Mouse (Mus musculus): ENCODE results near the gene Lrrc29. TPM values are rescaled to one million over a fixed set of nuclear protein-coding genes. Genes with fewer than 3 reads are reported as not detected.
A peak's percentile ranks its signal among the peaks of the same experiment; 100 is the strongest.

Lrrc29 gene
- polyA plus RNA-seq, 1 experiment from 2014 or later: 0.78 TPM

DNA sequence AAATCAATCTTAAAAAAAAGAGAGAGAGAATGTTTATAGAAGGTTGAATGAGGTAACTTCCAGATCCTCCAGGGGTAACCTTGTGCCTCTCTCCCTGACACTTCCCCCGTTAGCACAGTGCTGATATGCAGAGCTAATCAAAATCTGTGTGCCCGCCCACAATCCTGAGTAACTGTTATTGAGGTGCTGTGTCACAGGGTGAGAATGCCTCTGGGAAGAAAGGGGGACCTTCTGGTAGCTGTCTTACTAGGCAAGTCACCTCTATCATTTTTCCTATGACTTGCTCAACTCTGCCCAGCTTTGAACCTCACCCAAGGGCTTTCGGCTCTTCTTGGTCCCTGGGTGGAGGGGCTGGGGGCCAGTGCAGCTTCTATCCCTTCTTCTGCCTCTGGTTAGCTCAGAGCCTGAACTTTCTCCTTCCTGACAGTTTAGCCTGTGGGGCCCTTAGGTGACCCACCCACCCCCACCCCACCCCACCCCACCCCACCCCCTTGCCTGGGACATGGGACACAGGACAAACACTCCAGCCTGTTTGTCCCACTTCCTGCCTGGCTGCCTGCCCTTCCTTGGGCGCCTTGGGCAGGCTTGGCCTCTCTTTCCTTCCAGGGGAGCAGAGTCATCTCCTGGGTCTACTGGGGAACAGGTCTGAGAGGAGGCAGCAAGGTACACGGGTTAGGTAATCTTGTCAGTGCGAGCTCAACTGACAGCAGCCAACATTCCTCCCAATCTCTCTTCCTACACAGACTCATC lies 14.0 kb upstream of the Lrrc29 start:
- WGBS: 86% methylated on average over 6 of the region's 6 CpGs
- no peak overlapping the region for H3K4me3 ChIP-seq (replicated peaks)
- H3K9ac ChIP-seq: no peak overlapping the region

GRCm38 (mm10) chr8:105338992-105339391 lies 12.9 kb upstream of the Lrrc29 start:
- H3K4me2 ChIP-seq: no peak overlapping the region
- H3K9me3 ChIP-seq: no peaks in the 10 kb centered on the region
- 74% methylated on average over 4 of the region's 4 CpGs for WGBS
- peaks cover 29% of the 10 kb centered on the region for H3K36me3 ChIP-seq (replicated peaks)
- no peak overlapping the region for H3K9ac ChIP-seq
- 0 out of 2 replicates have a peak, but pooled peaks cover 4% of the 10 kb centered on the region for H3K27me3 ChIP-seq
- no peak overlapping the region for H3K4me3 ChIP-seq (replicated peaks)
- H3K27ac ChIP-seq: no peak overlapping the region
- H3K4me1 ChIP-seq: no peaks in the 10 kb centered on the region; the same call in 1 of the 2 replicates
- ATAC-seq (ENCODE audit: low FRiP score): no peak

More for the DNA sequence above, 14.0 kb upstream of the Lrrc29 start:
- Histone ChIP-seq H3K4me2 (no peak overlapping the region), H3K27me3 (0 out of 2 replicates have a peak, but pooled peaks cover 4% of the 10 kb centered on the region), H3K4me1 (no peaks in the 10 kb centered on the region; the same call in 1 of the 2 replicates), H3K9me3 (no peaks in the 10 kb centered on the region), H3K36me3 (replicated peaks) (peaks cover 18% of the 10 kb centered on the region), H3K27ac (no peak overlapping the region)
- ATAC-seq (ENCODE audit: low FRiP score): no peak

DNA sequence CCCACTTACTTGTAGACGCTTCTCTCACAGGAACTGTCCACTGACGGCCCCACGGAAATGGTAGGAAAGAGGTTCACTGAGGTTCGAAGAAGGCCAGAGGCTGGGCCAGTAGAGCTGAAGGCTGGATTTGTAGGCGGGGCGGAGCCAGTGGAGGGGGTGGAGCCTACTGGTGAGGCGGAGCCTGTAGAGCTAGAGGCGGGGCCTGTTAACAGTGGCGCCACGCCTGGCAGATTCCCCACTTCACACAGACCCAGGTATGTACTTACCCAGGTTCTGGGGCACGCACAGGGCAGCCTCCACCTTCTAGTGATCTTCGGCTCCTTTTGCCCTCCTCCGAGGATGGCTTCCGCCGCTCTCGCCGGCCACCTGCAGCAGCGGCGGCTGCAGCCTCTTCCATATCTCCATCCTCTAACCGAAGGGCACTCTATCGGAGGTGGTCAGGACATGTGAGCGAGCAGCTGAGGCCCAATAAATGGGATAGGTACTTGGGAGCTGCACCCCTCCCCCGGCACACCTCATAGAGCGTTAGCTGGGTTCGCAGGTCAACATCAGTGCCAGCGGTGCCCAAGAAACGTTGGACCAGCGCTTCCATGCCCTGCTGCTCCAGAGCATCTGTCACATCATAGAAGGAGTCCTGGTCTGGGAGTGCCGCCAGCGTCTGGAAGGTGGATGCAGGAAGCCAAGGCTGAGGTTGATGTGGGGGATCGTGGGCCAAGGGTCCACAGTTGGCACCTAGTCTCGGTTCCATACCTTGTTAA lies 10.5 kb upstream of the Lrrc29 start:
- no peak overlapping the region for H3K9ac ChIP-seq
- 0 out of 2 replicates have a peak, but pooled peaks cover 4% of the 10 kb centered on the region for H3K27me3 ChIP-seq
- peak; percentile 37; the same call in 1 of the 2 replicates for ATAC-seq (ENCODE audit: low FRiP score)
- WGBS: 41% methylated on average over 32 of the region's 32 CpGs
- H3K27ac ChIP-seq: no peak overlapping the region
- peaks cover 52% of the 10 kb centered on the region for H3K36me3 ChIP-seq (replicated peaks)
- H3K4me1 ChIP-seq: no peaks in the 10 kb centered on the region; the same call in 1 of the 2 replicates
- no peak overlapping the region for H3K4me3 ChIP-seq (replicated peaks)
- H3K9me3 ChIP-seq: no peaks in the 10 kb centered on the region
- no peak overlapping the region for H3K4me2 ChIP-seq

- H3K9me3 ChIP-seq: no peaks in the 10 kb centered on the region
- H3K27me3 ChIP-seq: 0 out of 2 replicates have a peak, but pooled peaks cover under 1% of the 10 kb centered on the region
- 68% methylated on average over 2 of the region's 2 CpGs for WGBS
- no peak for ATAC-seq (ENCODE audit: low FRiP score)
- no peak overlapping the region for H3K4me2 ChIP-seq
- peaks cover under 1% of the 10 kb centered on the region for H3K4me1 ChIP-seq
- H3K4me3 ChIP-seq (replicated peaks): no peak overlapping the region
- H3K36me3 ChIP-seq (replicated peaks): peaks cover 90% of the 10 kb centered on the region
- H3K27ac ChIP-seq: no peak overlapping the region
- H3K9ac ChIP-seq: no peak overlapping the region
Observed at GRCm38 (mm10) chr8:105332523-105332922, 6.4 kb upstream of the Lrrc29 start.

GRCm38 (mm10) chr8:105331931-105332330 lies 5.9 kb upstream of the Lrrc29 start:
- ATAC-seq (ENCODE audit: low FRiP score): no peak

GRCm38 (mm10) chr8:105331469-105331868 lies 5.4 kb upstream of the Lrrc29 start:
- Histone ChIP-seq H3K4me2 (no peak overlapping the region), H3K27me3 (no peaks in the 10 kb centered on the region), H3K27ac (no peak overlapping the region), H3K9me3 (no peaks in the 10 kb centered on the region), H3K36me3 (replicated peaks) (peaks cover 85% of the 10 kb centered on the region), H3K4me1 (peaks cover 9% of the 10 kb centered on the region), H3K4me3 (replicated peaks) (no peak overlapping the region), H3K9ac (no peak overlapping the region)
- ATAC-seq (ENCODE audit: low FRiP score): no peak
- 97% methylated on average over 22 of the region's 22 CpGs for WGBS

More at GRCm38 (mm10) chr8:105331931-105332330, 5.9 kb upstream of the Lrrc29 start:
- H3K9me3 ChIP-seq: no peaks in the 10 kb centered on the region
- peaks cover 7% of the 10 kb centered on the region for H3K4me1 ChIP-seq
- peaks cover 90% of the 10 kb centered on the region for H3K36me3 ChIP-seq (replicated peaks)
- no peak overlapping the region for H3K9ac ChIP-seq
- no peaks in the 10 kb centered on the region for H3K27me3 ChIP-seq
- 94% methylated on average over 9 of the region's 9 CpGs for WGBS
- H3K4me3 ChIP-seq (replicated peaks): no peak overlapping the region
- H3K27ac ChIP-seq: no peak overlapping the region
- no peak overlapping the region for H3K4me2 ChIP-seq

DNA sequence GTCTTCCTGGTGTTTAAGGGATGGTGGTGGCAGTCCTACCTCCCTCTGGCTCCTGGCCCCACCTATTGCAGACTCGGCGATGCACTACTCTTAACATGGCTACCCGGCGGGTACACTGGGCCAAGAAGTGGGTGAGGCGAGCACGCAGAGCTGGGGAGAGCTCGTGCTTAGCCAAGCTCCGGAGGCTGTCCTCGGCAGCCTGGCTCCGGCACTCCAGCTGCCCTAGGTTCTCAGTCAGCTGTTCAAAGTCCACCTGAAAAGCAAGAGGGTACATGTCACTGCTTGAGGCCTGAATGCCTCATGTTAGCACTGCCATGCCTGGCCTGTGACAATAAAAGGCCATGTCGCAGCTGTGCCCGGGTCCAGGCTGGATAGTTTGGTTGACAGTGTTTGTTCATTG lies 4.2 kb upstream of the Lrrc29 start:
- H3K27ac ChIP-seq: no peak overlapping the region
- H3K4me3 ChIP-seq (replicated peaks): no peak overlapping the region
- H3K4me1 ChIP-seq: peaks cover 14% of the 10 kb centered on the region
- no peak overlapping the region for H3K9ac ChIP-seq
- no peaks in the 10 kb centered on the region for H3K27me3 ChIP-seq
- peaks cover 74% of the 10 kb centered on the region for H3K36me3 ChIP-seq (replicated peaks)
- ATAC-seq (ENCODE audit: low FRiP score): no peak
- no peak overlapping the region for H3K4me2 ChIP-seq
- 91% methylated on average over 12 of the region's 12 CpGs for WGBS
- no peaks in the 10 kb centered on the region for H3K9me3 ChIP-seq

DNA sequence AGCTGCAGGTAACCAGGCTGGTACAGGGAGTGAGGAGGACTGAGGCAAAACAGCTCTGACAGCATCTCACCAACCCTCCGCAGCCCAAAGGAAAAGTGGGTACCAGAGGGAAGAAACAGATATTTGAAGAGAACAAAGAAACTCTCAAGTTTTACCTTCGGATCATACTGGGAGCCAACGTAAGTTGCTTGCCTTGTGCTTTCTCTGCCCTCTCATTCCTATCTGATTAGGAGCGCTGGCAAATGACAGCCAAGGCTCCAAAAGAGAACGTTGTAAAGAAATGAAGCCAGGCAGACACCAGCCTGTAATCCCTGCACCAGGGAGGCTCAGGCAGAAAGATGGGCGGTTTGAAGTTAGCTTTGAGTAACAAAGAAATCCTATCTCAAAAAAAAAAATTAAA lies 890 bp upstream of the Lrrc29 start:
- no peak overlapping the region; the same call in 1 of the 2 replicates for H3K27ac ChIP-seq
- H3K4me3 ChIP-seq (replicated peaks): peak overlapping the region; percentile 79
- H3K4me2 ChIP-seq: peak overlapping the region; percentile 88
- no peaks in the 10 kb centered on the region for H3K9me3 ChIP-seq
- 51% methylated on average over 6 of the region's 6 CpGs for WGBS
- peaks cover 20% of the 10 kb centered on the region for H3K4me1 ChIP-seq
- ATAC-seq (ENCODE audit: low FRiP score): no peak
- no peaks in the 10 kb centered on the region for H3K27me3 ChIP-seq
- peak overlapping the region; percentile 79 for H3K9ac ChIP-seq
- peaks cover 50% of the 10 kb centered on the region for H3K36me3 ChIP-seq (replicated peaks)

- Histone ChIP-seq H3K9me3 (no peaks in the 10 kb centered on the region), H3K4me2 (peak overlapping the region; percentile 88), H3K4me1 (peaks cover 20% of the 10 kb centered on the region), H3K27ac (peak overlapping the region; percentile 83; the same call in 1 of the 2 replicates), H3K9ac (peak overlapping the region; percentile 79), H3K36me3 (replicated peaks) (peaks cover 42% of the 10 kb centered on the region), H3K4me3 (replicated peaks) (peak overlapping the region; percentile 79), H3K27me3 (no peaks in the 10 kb centered on the region)
- peak; percentile 33 for ATAC-seq (ENCODE audit: low FRiP score)
- under 1% methylated on average over 12 of the region's 12 CpGs for WGBS
Observed at GRCm38 (mm10) chr8:105325641-105326093, 411 bp downstream of the Lrrc29 start.

GRCm38 (mm10) chr8:105323183-105323582 lies 2.9 kb downstream of the Lrrc29 start:
- H3K9me3 ChIP-seq: no peaks in the 10 kb centered on the region
- H3K4me1 ChIP-seq: peaks cover 20% of the 10 kb centered on the region
- no peak overlapping the region for H3K9ac ChIP-seq
- no peaks in the 10 kb centered on the region for H3K27me3 ChIP-seq
- no peak for ATAC-seq (ENCODE audit: low FRiP score)
- peaks cover 28% of the 10 kb centered on the region for H3K36me3 ChIP-seq (replicated peaks)
- no peak overlapping the region for H3K4me2 ChIP-seq
- WGBS: 89% methylated on average over 4 of the region's 4 CpGs
- H3K4me3 ChIP-seq (replicated peaks): no peak overlapping the region
- no peak overlapping the region for H3K27ac ChIP-seq

DNA sequence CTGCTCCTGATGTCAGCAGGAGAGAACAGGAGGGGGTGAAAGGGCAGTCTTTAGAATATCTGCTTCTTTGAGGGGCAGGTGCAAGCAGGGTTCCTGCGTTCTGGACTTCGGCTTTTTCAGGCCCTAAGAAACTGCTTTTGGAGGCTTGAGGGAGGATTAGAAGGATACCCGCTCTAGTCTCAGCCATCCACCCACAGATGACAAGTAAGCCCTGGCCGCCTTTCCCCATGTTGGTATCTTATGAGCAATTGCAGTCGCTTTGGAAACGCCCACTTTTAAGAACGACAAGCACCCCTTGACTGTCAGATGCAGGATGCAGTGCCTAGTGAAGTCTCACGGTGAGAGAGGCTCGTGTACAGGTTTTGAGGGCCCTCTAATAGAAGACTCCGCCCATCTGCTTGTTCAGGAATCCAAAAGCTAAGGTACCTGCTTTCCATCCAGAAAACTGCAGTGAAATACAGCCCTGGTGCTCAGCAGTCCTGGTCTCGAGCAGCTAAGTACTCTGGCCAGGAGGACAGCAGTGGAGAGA lies 7.4 kb downstream of the Lrrc29 start:
- no peak for ATAC-seq (ENCODE audit: low FRiP score)
- H3K9ac ChIP-seq: no peak overlapping the region

GRCm38 (mm10) chr8:105317941-105318340 lies 8.1 kb downstream of the Lrrc29 start:
- H3K4me2 ChIP-seq: no peak overlapping the region
- H3K9me3 ChIP-seq: no peaks in the 10 kb centered on the region
- H3K36me3 ChIP-seq (replicated peaks): peaks cover 63% of the 10 kb centered on the region
- H3K27me3 ChIP-seq: no peaks in the 10 kb centered on the region
- WGBS: 82% methylated on average over 4 of the region's 4 CpGs
- no peak overlapping the region for H3K27ac ChIP-seq
- H3K4me3 ChIP-seq (replicated peaks): no peak overlapping the region
- H3K9ac ChIP-seq: no peak overlapping the region
- H3K4me1 ChIP-seq: no peaks in the 10 kb centered on the region
- no peak for ATAC-seq (ENCODE audit: low FRiP score)

More for the DNA sequence above, 7.4 kb downstream of the Lrrc29 start:
- Histone ChIP-seq H3K27ac (no peak overlapping the region), H3K4me2 (no peak overlapping the region), H3K27me3 (no peaks in the 10 kb centered on the region), H3K4me3 (replicated peaks) (no peak overlapping the region), H3K36me3 (replicated peaks) (peaks cover 58% of the 10 kb centered on the region), H3K9me3 (no peaks in the 10 kb centered on the region), H3K4me1 (no peaks in the 10 kb centered on the region)
- 83% methylated on average over 11 of the region's 11 CpGs for WGBS
